13 mouse cellular contexts compared by ENCODE assay signal in genomic region chr16:21373316-21373960, GRCm38 (mm10). TPM values are rescaled to one million over a fixed set of nuclear protein-coding genes. Genes with fewer than 3 reads are reported as not detected.
A peak's percentile ranks its signal among the peaks of the same experiment; 100 is the strongest.
DNase-seq lines count a peak whose midpoint lies in the region; ATAC-seq and TF ChIP-seq lines count a peak whose summit lies in the region.
"Had no signal": no experiment of that assay in that cellular context is flagged by ENCODE, and none has a peak within 500 bp of the region (broad histone marks: within the 10 kb centered on the region; RNA-seq: fewer than 3 reads in every experiment).

No protein-coding gene starts in this region.

- no peaks in the 10 kb centered on the region for H3K79me2 ChIP-seq in CH12.LX (replicated peaks; ENCODE audit: control insufficient read depth, extremely low read depth, insufficient read depth, poor library complexity, severe bottlenecking)

- 54% methylated on average over 7 of the region's 7 CpGs for WGBS in midbrain, embryonic 15.5 days

- H3K27me3 ChIP-seq in CH12.LX (replicated peaks), result no peaks in the 10 kb centered on the region
- H3K27me3 ChIP-seq in midbrain, embryonic 15.5 days (replicated peaks), result no peaks in the 10 kb centered on the region

- dilution Hi-C loops in CH12.LX (cut with MboI; ENCODE audit: extremely low pct_ligation_motif_present, extremely low pct_unique_long_range_greater_than_20kb, low sequenced_read_pairs), result no loop called here

- no peak overlapping the region for H3K27ac ChIP-seq in CH12.LX (ENCODE audit: insufficient read depth, low read depth)
- H3K27ac ChIP-seq in midbrain, embryonic 15.5 days, result peak overlapping the region; percentile 27; the same call in 1 of the 2 replicates
- H3K27ac ChIP-seq: liver, embryonic 14.5 days had no signal

- no peak overlapping the region for H3K9ac ChIP-seq in CH12.LX (ENCODE audit: insufficient read depth, low read depth)
- no peak overlapping the region for H3K9ac ChIP-seq in midbrain, embryonic 15.5 days
- H3K9ac ChIP-seq: liver, embryonic 14.5 days had no signal

- no peak for TF ChIP-seq RAD21 in CH12.LX (IDR thresholded peaks at IDR 0.05; ENCODE audit: low read depth, low read length)

- in situ Hi-C loops in CH12.LX (cut with MboI; ENCODE audit: low pct_ligation_motif_present, low pct_unique_long_range_greater_than_20kb, low sequenced_read_pairs), result loop anchor here (25.0 kb wide), 1 partner anchor 461 kb away; no protein-coding TSS in a partner anchor

- H3K9me3 ChIP-seq in CH12.LX (replicated peaks; ENCODE audit: low read length), result no peaks in the 10 kb centered on the region
- no peaks in the 10 kb centered on the region for H3K9me3 ChIP-seq in midbrain, embryonic 15.5 days

- no peak overlapping the region for H3K4me2 ChIP-seq in CH12.LX (ENCODE audit: insufficient read depth, low read depth, poor library complexity, severe bottlenecking)
- H3K4me2 ChIP-seq in midbrain, embryonic 15.5 days, result no peak overlapping the region

- TF ChIP-seq EP300 in CH12.LX (IDR thresholded peaks at IDR 0.05; ENCODE audit: low read length), result no peak

- peaks cover 15 to 54% of the 10 kb centered on the region in 2 experiments for H3K4me1 ChIP-seq in CH12.LX (ENCODE audit: control insufficient read depth in 1 of 2, insufficient read depth in 2 of 2)
- H3K4me1 ChIP-seq in midbrain, embryonic 15.5 days, result peaks cover 5% of the 10 kb centered on the region; the same call in 1 of the 2 replicates

- no peak for TF ChIP-seq POLR2A in CH12.LX (IDR thresholded peaks at IDR 0.05; ENCODE audit: low read depth, low read length)

- H3K36me3 ChIP-seq in CH12.LX (replicated peaks in 1 of 2; ENCODE audit: control insufficient read depth in 1 of 2, insufficient read depth in 1 of 2, low read length in 1 of 2), result no peaks in the 10 kb centered on the region
- H3K36me3 ChIP-seq in midbrain, embryonic 15.5 days (replicated peaks), result no peaks in the 10 kb centered on the region

- no peak overlapping the region for H3K4me3 ChIP-seq in CH12.LX (replicated peaks in 1 of 3; ENCODE audit: low read depth in 2 of 3, low read length in 2 of 3, poor library complexity in 1 of 3)
- H3K4me3 ChIP-seq in midbrain, embryonic 15.5 days, result no peak overlapping the region
- H3K4me3 ChIP-seq: erythroblast, embryonic 14.5 days had no signal

- 0 out of 2 replicates have a peak, but pooled peaks have one; percentile 43 for ATAC-seq in midbrain, embryonic 15.5 days (replicated peaks)

- no peak for TF ChIP-seq CTCF in CH12.LX (conservative IDR thresholded peaks at IDR 0.05 in 1 of 2, IDR thresholded peaks at IDR 0.05 in 1 of 2; ENCODE audit: low read depth in 2 of 2, low read length in 2 of 2)

- peak; percentile 31 for DNase-seq in layer of hippocampus, adult 9-11 months
- DNase-seq in layer of hippocampus, adult 8-10 months (ENCODE audit: low spot score in 2 of 2), result no peak
- DNase-seq in CH12.LX (ENCODE audit: extremely low read depth), result peak; percentile 61
- DNase-seq in R1 (ENCODE audit: low read depth, low spot score), result peak; percentile 35
- DNase-seq in kidney, adult 11 months, result no peak
- no peak for DNase-seq in testis, postnatal 14 days (ENCODE audit: low spot score)
- DNase-seq: heart, postnatal 10 days; kidney, adult 18-20 months; lung, postnatal 36 days; thymus, adult 2 months had no signal

TF ChIP-seq in CH12.LX, 34 proteins besides CTCF, POLR2A, EP300 and RAD21:
- no peak for TF ChIP-seq ZKSCAN1 (IDR thresholded peaks at IDR 0.05; ENCODE audit: borderline replicate concordance, low read depth, low read length)
- TF ChIP-seq MYC (IDR thresholded peaks at IDR 0.05; ENCODE audit: low read depth, low read length), result no peak
- no peak for TF ChIP-seq ZMIZ1 (IDR thresholded peaks at IDR 0.05; ENCODE audit: low read depth, low read length)
- TF ChIP-seq JUN (IDR thresholded peaks at IDR 0.05; ENCODE audit: insufficient read depth, low read depth, low read length), result no peak
- no peak for TF ChIP-seq E2F4 (IDR thresholded peaks at IDR 0.05; ENCODE audit: insufficient replicate concordance, low read depth, low read length)
- no peak for TF ChIP-seq MXI1 (IDR thresholded peaks at IDR 0.05; ENCODE audit: low read depth, low read length)
- no peak for TF ChIP-seq CHD2 (IDR thresholded peaks at IDR 0.05; ENCODE audit: low read length)
- no peak for TF ChIP-seq KAT2A (IDR thresholded peaks at IDR 0.05; ENCODE audit: insufficient replicate concordance, low read length)
- TF ChIP-seq SIN3A (IDR thresholded peaks at IDR 0.05; ENCODE audit: low read length), result no peak
- TF ChIP-seq CHD1 (IDR thresholded peaks at IDR 0.05; ENCODE audit: low read depth, low read length), result no peak
- TF ChIP-seq ETS1 (conservative IDR thresholded peaks at IDR 0.05; ENCODE audit: low read depth, low read length), result no peak; the same call in 1 of the 2 replicates
- no peak for TF ChIP-seq MEF2A (IDR thresholded peaks at IDR 0.05; ENCODE audit: borderline replicate concordance, low read depth, low read length)
- TF ChIP-seq SMC3 (IDR thresholded peaks at IDR 0.05; ENCODE audit: low read depth, low read length), result no peak
- no peak for TF ChIP-seq IRF4 (IDR thresholded peaks at IDR 0.05; ENCODE audit: low read depth, low read length)
- TF ChIP-seq ZNF384 (IDR thresholded peaks at IDR 0.05; ENCODE audit: low read depth, low read length), result no peak

RNA-seq across cellular contexts. Expression of gene Vps8, which starts 49.5 kb away (rescaled TPM):
- 10 to 100 TPM; 47.6 to 58.3 (median 51.8) TPM for total RNA-seq in layer of hippocampus, adult 8-10 months (2022)
- 13.3 and 15.9 TPM in 2 replicates for total RNA-seq in CH12.LX (2012; rRNA removed)
- 11.9 and 13.6 TPM in 2 replicates for total RNA-seq in CH12.LX (2014; rRNA removed)
- 11.9 and 17.6 TPM in 2 replicates for polyA plus RNA-seq in CH12.LX (2012; ENCODE audit: insufficient read length, low read depth)
- 37.5 and 40.2 TPM in 2 replicates for polyA plus RNA-seq in midbrain, embryonic 15.5 days (2015; fragmentation: Nextera tagmentation; extraction: Ambion mirVana)

Comparison
In these comparisons a context has a peak if more than half of its experiments do, and no peak if none do; other contexts are left out.
1. DNase-seq: peak in layer of hippocampus, adult 9-11 months (single experiment), CH12.LX (single experiment) and R1 (single experiment); none in layer of hippocampus, adult 8-10 months (0 of 2), kidney, adult 11 months (single experiment) and testis, postnatal 14 days (single experiment).